ENCODE assay signal across 16 mouse cellular contexts in the genomic region with DNA sequence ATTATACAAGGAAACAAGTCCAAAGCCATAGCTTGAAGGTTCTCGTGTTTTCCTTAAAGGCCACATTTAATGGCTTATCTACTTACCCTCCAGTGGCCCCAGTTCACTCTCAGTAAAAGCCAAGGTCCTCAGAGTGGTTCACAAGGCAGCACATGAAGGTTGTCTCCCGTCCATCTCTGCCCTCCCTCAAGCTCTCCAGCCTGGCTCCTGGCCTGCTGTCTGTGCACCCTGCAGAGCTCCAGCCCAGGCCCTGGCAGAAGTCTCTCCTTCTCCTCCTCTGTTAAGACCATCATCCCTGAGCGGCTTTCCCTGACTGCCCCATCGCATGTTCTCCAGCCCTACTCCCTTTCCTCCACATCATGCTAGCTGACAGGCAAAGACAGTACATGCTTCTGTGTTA. TPM values are rescaled to one million over a fixed set of nuclear protein-coding genes. Genes with fewer than 3 reads are reported as not detected.
DNase-seq lines count a peak whose midpoint lies in the region; ATAC-seq and TF ChIP-seq lines count a peak whose summit lies in the region.
"Had no signal": no experiment of that assay in that cellular context is flagged by ENCODE, and none has a peak within 500 bp of the region (broad histone marks: within the 10 kb centered on the region; RNA-seq: fewer than 3 reads in every experiment).

No protein-coding gene starts in this region.

- intact Hi-C loops in heart, postnatal 14 days (cut with DNase I): no loop called here

- H3K4me2 ChIP-seq in heart, embryonic 16.5 days (ENCODE audit: low read depth, low read length): no peak overlapping the region
- H3K4me2 ChIP-seq: forebrain, embryonic 12.5 days; heart, embryonic 11.5 days; liver, embryonic 11.5 days; midbrain, embryonic 12.5 days had no signal

- WGBS in cerebellum, adult 2 months: 14% methylated on average over 4 of the region's 4 CpGs
- WGBS in heart, embryonic 16.5 days: 65% methylated on average over 4 of the region's 4 CpGs

- no peak for ATAC-seq in heart, embryonic 16.5 days (replicated peaks; ENCODE audit: extremely low read depth, insufficient read depth, low FRiP score)
- 0 out of 2 replicates have a peak, but pooled peaks have one; percentile 12 for ATAC-seq in common myeloid progenitor, adult 5-6 weeks (replicated peaks; ENCODE audit: low read depth, poor library complexity, severe bottlenecking)
- no peak for ATAC-seq in megakaryocyte, adult 5-6 weeks (ENCODE audit: poor library complexity, severe bottlenecking)

- TF ChIP-seq CTCF in cerebellum, adult 2 months (IDR thresholded peaks at IDR 0.05; ENCODE audit: borderline replicate concordance, insufficient read depth, low read depth, low read length): no peak

- H3K4me1 ChIP-seq in cerebellum, adult 2 months (ENCODE audit: control insufficient read depth, insufficient read depth, low read length): peaks cover 40% of the 10 kb centered on the region
- H3K4me1 ChIP-seq in heart, embryonic 16.5 days (ENCODE audit: control insufficient read depth, insufficient read depth, low read length): peaks cover 10% of the 10 kb centered on the region
- H3K4me1 ChIP-seq: forebrain, embryonic 12.5 days; midbrain, embryonic 12.5 days had no signal

- H3K27ac ChIP-seq in cerebellum, adult 2 months (ENCODE audit: insufficient read depth, low read length): no peak overlapping the region
- peak overlapping the region; percentile 56 for H3K27ac ChIP-seq in heart, embryonic 16.5 days (ENCODE audit: low read length)
- H3K27ac ChIP-seq: embryonic facial prominence, embryonic 10.5 days; forebrain, embryonic 12.5 days; macrophage; midbrain, embryonic 12.5 days had no signal

- no peaks in the 10 kb centered on the region for H3K9me3 ChIP-seq in heart, embryonic 16.5 days (replicated peaks; ENCODE audit: control insufficient read depth, low read length)
- H3K9me3 ChIP-seq: embryonic facial prominence, embryonic 10.5 days; forebrain, embryonic 12.5 days; midbrain, embryonic 12.5 days had no signal

- DNase-seq in cerebellum, adult 2 months: peak; percentile 61 to 64
- DNase-seq in cerebellum, postnatal 14 days: no peak
- DNase-seq in heart, postnatal 14 days: no peak
- peak; percentile 69 for DNase-seq in brain, adult 2 months (ENCODE audit: low read depth, low spot score)
- DNase-seq in thymus, postnatal 25 days: no peak
- DNase-seq: left cerebral cortex, postnatal 4 days; retina, postnatal 1 day had no signal

- no peak for TF ChIP-seq POLR2A in cerebellum, adult 2 months (IDR thresholded peaks at IDR 0.05; ENCODE audit: borderline replicate concordance, insufficient read depth, low read length)

- no peaks in the 10 kb centered on the region for H3K27me3 ChIP-seq in cerebellum, adult 2 months (ENCODE audit: control insufficient read depth, insufficient read depth, low read length)
- no peaks in the 10 kb centered on the region for H3K27me3 ChIP-seq in heart, embryonic 16.5 days (ENCODE audit: control insufficient read depth, insufficient read depth, low read length)
- H3K27me3 ChIP-seq: midbrain, embryonic 12.5 days had no signal

- H3K9ac ChIP-seq in heart, embryonic 16.5 days (ENCODE audit: low read length): no peak overlapping the region
- H3K9ac ChIP-seq: forebrain, embryonic 12.5 days; midbrain, embryonic 12.5 days had no signal

- H3K36me3 ChIP-seq in heart, embryonic 16.5 days (ENCODE audit: control insufficient read depth, insufficient read depth): no peaks in the 10 kb centered on the region
- H3K36me3 ChIP-seq: embryonic facial prominence, embryonic 10.5 days; forebrain, embryonic 12.5 days; midbrain, embryonic 12.5 days had no signal

- no peak overlapping the region for H3K4me3 ChIP-seq in cerebellum, adult 2 months (replicated peaks; ENCODE audit: insufficient read depth, low read depth, low read length)
- no peak overlapping the region for H3K4me3 ChIP-seq in heart, embryonic 16.5 days (ENCODE audit: low read length)
- H3K4me3 ChIP-seq: embryonic facial prominence, embryonic 10.5 days; forebrain, embryonic 12.5 days; midbrain, embryonic 12.5 days had no signal

RNA-seq across cellular contexts. Expression of a gene that starts 20.4 kb away (rescaled TPM):
- polyA plus RNA-seq in cerebellum, adult 2 months (2012; rRNA removed): 110 and 130 TPM in 2 replicates
- polyA plus RNA-seq in heart, embryonic 16.5 days (2015; fragmentation: Nextera tagmentation; extraction: Ambion mirVana): 72.6 and 76.3 TPM in 2 replicates
- 100 to 1,000 TPM; 489 to 510 TPM for total RNA-seq in heart, postnatal 14 days (2021)
- 11.7 and 20.1 TPM in 2 replicates for total RNA-seq in common myeloid progenitor, adult 5-6 weeks (2017)
- 1.7 and 3.6 TPM in 2 replicates for total RNA-seq in megakaryocyte, adult 5-6 weeks (2015)
- total RNA-seq in megakaryocyte, adult 5-6 weeks (2017): 2.6 and 3.2 TPM in 2 replicates

Comparison
In these comparisons a context has a peak if more than half of its experiments do, and no peak if none do; other contexts are left out.
1. DNase-seq: peak in cerebellum, adult 2 months (2 of 2) and brain, adult 2 months (single experiment); none in cerebellum, postnatal 14 days (0 of 2), heart, postnatal 14 days (0 of 2) and thymus, postnatal 25 days (single experiment).
2. RNA of a gene that starts 20.4 kb away (total RNA-seq): 489 to 510 TPM in heart, postnatal 14 days; 11.7 to 20.1 TPM in common myeloid progenitor, adult 5-6 weeks and 1.7 to 3.6 TPM in megakaryocyte, adult 5-6 weeks; every median in the first group is over 10 times any median in the second.